Comparison of ENCODE assay signal across 7 mouse cellular contexts in the genomic region with DNA sequence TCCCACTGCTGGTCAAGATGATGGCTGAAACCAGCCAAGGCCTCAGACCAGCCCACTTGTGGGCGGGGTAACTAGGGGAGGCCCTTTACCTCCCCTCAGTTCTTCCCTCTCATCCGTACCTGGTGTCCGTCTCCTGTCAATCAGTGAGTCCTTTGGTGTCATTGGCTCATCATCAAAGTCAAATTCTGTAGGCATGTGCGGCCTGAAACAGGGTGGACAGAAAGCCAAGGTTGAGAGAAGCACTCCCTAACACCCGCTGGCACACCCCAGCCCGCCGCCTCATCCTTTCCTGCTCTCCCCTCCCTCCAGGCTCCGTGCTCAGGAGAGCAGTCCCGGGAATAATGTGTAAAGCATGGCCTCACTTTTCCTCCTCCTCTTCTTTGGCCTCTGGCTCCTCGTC. TPM values are rescaled to one million over a fixed set of nuclear protein-coding genes. Genes with fewer than 3 reads are reported as not detected.
DNase-seq lines count a peak whose midpoint lies in the region; ATAC-seq and TF ChIP-seq lines count a peak whose summit lies in the region.

No protein-coding gene starts in this region.

- no peaks in the 10 kb centered on the region for H3K27me3 ChIP-seq in intestine, embryonic 15.5 days (replicated peaks)
- no peaks in the 10 kb centered on the region for H3K27me3 ChIP-seq in liver, embryonic 16.5 days (ENCODE audit: control insufficient read depth, insufficient read depth, low read depth, low read length)
- H3K27me3 ChIP-seq in neural tube, embryonic 13.5 days, result no peaks in the 10 kb centered on the region

- H3K4me2 ChIP-seq in intestine, embryonic 15.5 days (replicated peaks), result peak overlapping the region; percentile 87
- peak overlapping the region; percentile 80 for H3K4me2 ChIP-seq in liver, embryonic 16.5 days (ENCODE audit: low read depth, low read length)
- H3K4me2 ChIP-seq in neural tube, embryonic 13.5 days, result peak overlapping the region; percentile 92

- TF ChIP-seq POLR2A in embryonic fibroblast, embryonic 13.5 days (IDR thresholded peaks at IDR 0.05; ENCODE audit: low read depth, low read length), result no peak; the same call in 1 of the 2 replicates

- peaks cover 9% of the 10 kb centered on the region; the same call in 1 of the 2 replicates for H3K36me3 ChIP-seq in intestine, embryonic 15.5 days
- H3K36me3 ChIP-seq in liver, embryonic 16.5 days (ENCODE audit: control insufficient read depth, insufficient read depth), result peaks cover 9% of the 10 kb centered on the region; the same call in 1 of the 2 replicates
- H3K36me3 ChIP-seq in neural tube, embryonic 13.5 days, result peaks cover 35% of the 10 kb centered on the region

- peak; percentile 91 for DNase-seq in ES-CJ7 (ENCODE audit: low read depth, low spot score)
- peak; percentile 69 for DNase-seq in adrenal gland, postnatal 14 days
- DNase-seq in ovary, postnatal 10 days (ENCODE audit: low spot score), result no peak

- ATAC-seq in intestine, embryonic 15.5 days, result peak; percentile 44
- ATAC-seq in liver, embryonic 16.5 days (ENCODE audit: low read depth), result peak; percentile 49
- peak; percentile 14; the same call in 1 of the 2 replicates for ATAC-seq in neural tube, embryonic 13.5 days (ENCODE audit: low read depth)

- 0% methylated on average over 10 of the region's 10 CpGs for WGBS in intestine, embryonic 15.5 days
- 2% methylated on average over 9 of the region's 10 CpGs for WGBS in liver, embryonic 16.5 days (ENCODE audit: insufficient replicate concordance)
- 1% methylated on average over 10 of the region's 10 CpGs for WGBS in neural tube, embryonic 13.5 days

- no peak for TF ChIP-seq CTCF in embryonic fibroblast, embryonic 13.5 days (IDR thresholded peaks at IDR 0.05; ENCODE audit: borderline replicate concordance, insufficient read depth, low read length)

- peak overlapping the region; percentile 87 for H3K9ac ChIP-seq in intestine, embryonic 15.5 days
- peak overlapping the region; percentile 95 for H3K9ac ChIP-seq in liver, embryonic 16.5 days (ENCODE audit: low read depth, low read length)
- peak overlapping the region; percentile 96 for H3K9ac ChIP-seq in neural tube, embryonic 13.5 days

- H3K4me3 ChIP-seq in embryonic fibroblast, embryonic 13.5 days (ENCODE audit: insufficient read depth, low read length), result peak overlapping the region; percentile 73
- peak overlapping the region; percentile 68 for H3K4me3 ChIP-seq in intestine, embryonic 15.5 days (replicated peaks)
- H3K4me3 ChIP-seq in liver, embryonic 16.5 days (ENCODE audit: low read depth, low read length), result peak overlapping the region; percentile 87
- H3K4me3 ChIP-seq in neural tube, embryonic 13.5 days, result peak overlapping the region; percentile 79

- H3K9me3 ChIP-seq in intestine, embryonic 15.5 days, result no peaks in the 10 kb centered on the region
- no peaks in the 10 kb centered on the region for H3K9me3 ChIP-seq in liver, embryonic 16.5 days (replicated peaks; ENCODE audit: control insufficient read depth, low read length)
- H3K9me3 ChIP-seq in neural tube, embryonic 13.5 days, result no peaks in the 10 kb centered on the region

- peaks cover 2% of the 10 kb centered on the region; the same call in 1 of the 2 replicates for H3K4me1 ChIP-seq in embryonic fibroblast, embryonic 13.5 days (ENCODE audit: control insufficient read depth, insufficient read depth, low read length)
- H3K4me1 ChIP-seq in intestine, embryonic 15.5 days (replicated peaks), result peaks cover 56% of the 10 kb centered on the region
- H3K4me1 ChIP-seq in liver, embryonic 16.5 days (ENCODE audit: control insufficient read depth, low read depth, low read length), result peaks cover 40% of the 10 kb centered on the region
- H3K4me1 ChIP-seq in neural tube, embryonic 13.5 days (replicated peaks), result peaks cover 67% of the 10 kb centered on the region

- peak overlapping the region; percentile 85 for H3K27ac ChIP-seq in embryonic fibroblast, embryonic 13.5 days (ENCODE audit: insufficient read depth, low read length)
- peak overlapping the region; percentile 98 for H3K27ac ChIP-seq in intestine, embryonic 15.5 days
- H3K27ac ChIP-seq in liver, embryonic 16.5 days (ENCODE audit: low read length), result peak overlapping the region; percentile 96
- H3K27ac ChIP-seq in neural tube, embryonic 13.5 days (replicated peaks), result peak overlapping the region; percentile 97

RNA-seq across cellular contexts. Expression of gene Pagr1b, which starts 0.2 kb away (rescaled TPM):
- 3.0 and 3.2 TPM in 2 replicates for total RNA-seq in adrenal gland, postnatal 14 days (2021)
- 21.7 and 25.6 TPM in 2 replicates for polyA plus RNA-seq in embryonic fibroblast, embryonic 13.5 days (2011; ENCODE audit: insufficient read length, low read depth, missing spikeins)
- polyA plus RNA-seq in intestine, embryonic 15.5 days (2015; fragmentation: Nextera tagmentation; extraction: Ambion mirVana), result 0.43 and 1.5 TPM in 2 replicates
- polyA plus RNA-seq in liver, embryonic 16.5 days (2015; fragmentation: Nextera tagmentation; extraction: Ambion mirVana), result not detected in 2 replicates
- polyA plus RNA-seq in neural tube, embryonic 13.5 days (2015; fragmentation: Nextera tagmentation; extraction: Ambion mirVana), result 0.50 and 0.61 TPM in 2 replicates

RNA-seq across cellular contexts. Expression of gene Pagr1a, which starts 1.1 kb away (rescaled TPM):
- 7.9 and 24.6 TPM in 2 replicates for total RNA-seq in adrenal gland, postnatal 14 days (2021)
- polyA plus RNA-seq in embryonic fibroblast, embryonic 13.5 days (2011; ENCODE audit: insufficient read length, low read depth, missing spikeins), result 14.0 and 14.3 TPM in 2 replicates
- 48.4 and 52.6 TPM in 2 replicates for polyA plus RNA-seq in intestine, embryonic 15.5 days (2015; fragmentation: Nextera tagmentation; extraction: Ambion mirVana)
- polyA plus RNA-seq in liver, embryonic 16.5 days (2015; fragmentation: Nextera tagmentation; extraction: Ambion mirVana), result 17.2 and 24.3 TPM in 2 replicates
- 49.5 and 50.4 TPM in 2 replicates for polyA plus RNA-seq in neural tube, embryonic 13.5 days (2015; fragmentation: Nextera tagmentation; extraction: Ambion mirVana)

RNA-seq across cellular contexts. Expression of gene Mvp, which starts 1.7 kb away (rescaled TPM):
- total RNA-seq in adrenal gland, postnatal 14 days (2021), result 61.7 and 63.8 TPM in 2 replicates
- 32.2 and 47.6 TPM in 2 replicates for polyA plus RNA-seq in embryonic fibroblast, embryonic 13.5 days (2011; ENCODE audit: insufficient read length, low read depth, missing spikeins)
- 58.3 and 59.2 TPM in 2 replicates for polyA plus RNA-seq in intestine, embryonic 15.5 days (2015; fragmentation: Nextera tagmentation; extraction: Ambion mirVana)
- polyA plus RNA-seq in liver, embryonic 16.5 days (2015; fragmentation: Nextera tagmentation; extraction: Ambion mirVana), result 7.7 and 8.9 TPM in 2 replicates
- polyA plus RNA-seq in neural tube, embryonic 13.5 days (2015; fragmentation: Nextera tagmentation; extraction: Ambion mirVana), result 6.6 and 7.2 TPM in 2 replicates

RNA-seq across cellular contexts. Expression of gene Gm42742, which starts 4.8 kb away (rescaled TPM):
- total RNA-seq in adrenal gland, postnatal 14 days (2021), result 8.4 and 26.9 TPM in 2 replicates
- 13.5 and 15.7 TPM in 2 replicates for polyA plus RNA-seq in embryonic fibroblast, embryonic 13.5 days (2011; ENCODE audit: insufficient read length, low read depth, missing spikeins)
- polyA plus RNA-seq in intestine, embryonic 15.5 days (2015; fragmentation: Nextera tagmentation; extraction: Ambion mirVana), result 41.5 and 51.1 TPM in 2 replicates
- polyA plus RNA-seq in liver, embryonic 16.5 days (2015; fragmentation: Nextera tagmentation; extraction: Ambion mirVana), result 10.7 and 17.7 TPM in 2 replicates
- 47.8 and 81.0 TPM in 2 replicates for polyA plus RNA-seq in neural tube, embryonic 13.5 days (2015; fragmentation: Nextera tagmentation; extraction: Ambion mirVana)

RNA-seq across cellular contexts. Expression of gene Prrt2, which starts 4.9 kb away (rescaled TPM):
- 3.5 and 4.6 TPM in 2 replicates for total RNA-seq in adrenal gland, postnatal 14 days (2021)
- polyA plus RNA-seq in embryonic fibroblast, embryonic 13.5 days (2011; ENCODE audit: insufficient read length, low read depth, missing spikeins), result 3.1 and 15.3 TPM in 2 replicates
- 4.3 and 5.0 TPM in 2 replicates for polyA plus RNA-seq in intestine, embryonic 15.5 days (2015; fragmentation: Nextera tagmentation; extraction: Ambion mirVana)
- polyA plus RNA-seq in liver, embryonic 16.5 days (2015; fragmentation: Nextera tagmentation; extraction: Ambion mirVana), result 0.24 and 0.67 TPM in 2 replicates
- polyA plus RNA-seq in neural tube, embryonic 13.5 days (2015; fragmentation: Nextera tagmentation; extraction: Ambion mirVana), result 22.0 TPM in 2 replicates
